Mouse (Mus musculus) cerebellum, postnatal 14 days (tissue): ENCODE measurements around the gene Gm49396.

Experiments
- DNase-seq, 2 experiments: peaks; one replicate each; pipeline ENCODE4 v3.0.0; 2021; ENCODE audit warnings: mixed read lengths in 2 of 2

Gm49396 gene

DNA sequence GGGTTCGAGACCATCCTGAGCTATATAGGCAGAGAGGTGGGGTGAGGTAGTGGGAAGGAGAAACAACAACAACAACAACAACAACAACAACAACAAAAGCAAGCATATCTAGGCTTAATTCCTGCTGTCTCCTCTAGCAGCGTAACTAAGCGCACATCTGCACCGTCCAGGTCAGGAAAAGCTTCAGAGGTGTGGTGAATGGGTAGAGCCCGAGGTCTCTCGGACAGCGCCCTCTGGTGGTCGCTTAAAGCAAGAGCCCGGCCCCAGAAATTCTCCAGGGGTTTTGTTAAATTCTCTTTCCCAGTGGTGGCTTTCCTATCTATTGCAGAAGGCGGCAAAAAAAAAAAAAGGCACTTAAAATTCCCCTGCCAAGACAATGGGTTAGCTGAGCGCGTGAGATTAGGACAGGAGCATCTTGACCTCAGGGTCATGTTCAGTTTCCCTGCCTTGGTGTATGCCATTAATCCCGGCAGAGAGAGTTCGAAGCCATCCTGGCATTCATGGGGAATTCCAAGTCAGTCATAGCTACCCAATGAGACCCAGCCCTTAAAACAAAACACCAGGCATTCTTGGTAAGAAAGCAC, 50.5 kb downstream of the Gm49396 start:
- peak; percentile 73 to 83 for DNase-seq

DNA sequence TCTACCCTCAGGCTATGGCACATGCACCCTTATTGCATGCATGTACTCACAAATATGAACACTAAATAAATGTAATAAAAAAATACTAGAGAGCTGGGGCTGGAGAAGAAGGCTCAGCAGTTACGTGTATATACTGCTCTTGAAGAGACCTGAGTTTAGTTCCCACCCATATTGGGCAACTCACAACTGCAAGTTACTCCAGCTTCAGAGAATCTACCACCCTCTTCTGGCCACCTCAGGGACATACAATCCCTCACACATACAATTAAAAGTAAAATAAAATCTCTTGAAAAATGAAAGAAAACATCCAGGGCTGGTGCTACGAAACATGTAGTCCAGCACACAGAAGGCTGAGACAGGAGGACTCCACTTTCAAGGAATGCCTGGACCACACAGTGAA, 51.3 kb downstream of the Gm49396 start:
- DNase-seq: no peak

DNA sequence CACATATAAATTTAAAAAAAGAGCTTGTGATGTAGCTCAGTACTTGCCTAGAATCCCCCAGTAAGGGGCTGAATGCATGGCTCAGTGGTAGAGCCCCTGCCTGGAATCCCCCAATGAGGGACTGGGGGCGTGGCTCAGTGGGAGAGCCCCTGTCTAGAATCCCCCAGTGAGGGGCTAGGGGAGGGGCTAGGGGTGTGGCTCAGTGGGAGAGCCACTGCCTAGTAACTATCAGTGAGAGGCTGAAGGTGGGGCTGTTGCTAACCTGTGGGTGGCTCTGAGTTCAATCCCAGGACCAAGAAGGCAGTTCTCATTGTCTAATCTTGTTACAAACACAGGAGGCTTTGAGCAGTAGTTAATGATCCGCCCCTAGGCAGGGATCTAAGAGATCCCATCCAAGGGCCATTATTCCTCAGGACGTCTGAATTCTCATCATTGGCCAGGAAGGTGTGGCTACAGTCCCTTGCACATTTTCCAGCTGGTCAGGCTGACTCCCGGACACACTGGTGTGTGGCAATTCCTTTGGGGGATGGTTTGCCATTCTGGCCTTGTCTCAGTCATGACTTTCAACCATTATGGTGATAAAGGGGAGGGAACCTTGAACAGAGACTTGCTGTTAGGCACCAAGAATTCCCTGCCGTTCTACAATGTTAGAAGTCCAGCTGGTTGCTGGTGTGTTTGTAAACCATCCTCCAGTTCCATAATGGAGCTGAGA, 52.1 kb downstream of the Gm49396 start:
- no peak for DNase-seq
